Mouse (Mus musculus): ENCODE data around the gene Tnnc2. TPM values are rescaled to one million over a fixed set of nuclear protein-coding genes. Genes with fewer than 3 reads are reported as not detected.

Tnnc2 gene
- polyA plus RNA-seq, 1 experiment from 2014 or later, result 2.0 TPM

Other genes with a start within 250 kb of the Tnnc2 start
- gene Wfdc2, start 217.6 kb downstream of the Tnnc2 start, polyA plus RNA-seq (2015; fragmentation: Nextera tagmentation; extraction: Ambion mirVana), result 404 and 415 TPM in 2 replicates
- not detected in 2 replicates for gene Spint3, start 206.5 kb downstream of the Tnnc2 start, polyA plus RNA-seq (2015; fragmentation: Nextera tagmentation; extraction: Ambion mirVana)
- 0.77 and 0.95 TPM in 2 replicates for gene Wfdc6a, start 194.5 kb downstream of the Tnnc2 start, polyA plus RNA-seq (2015; fragmentation: Nextera tagmentation; extraction: Ambion mirVana)
- not detected in 2 replicates for gene Eppin, start 186.4 kb downstream of the Tnnc2 start, polyA plus RNA-seq (2015; fragmentation: Nextera tagmentation; extraction: Ambion mirVana)
- not detected in 2 replicates for gene Wfdc6b, start 166.4 kb downstream of the Tnnc2 start, polyA plus RNA-seq (2015; fragmentation: Nextera tagmentation; extraction: Ambion mirVana)
- not detected in 2 replicates for gene Wfdc8, start 166.3 kb downstream of the Tnnc2 start, polyA plus RNA-seq (2015; fragmentation: Nextera tagmentation; extraction: Ambion mirVana)
- gene Wfdc16, start 141.2 kb downstream of the Tnnc2 start, polyA plus RNA-seq (2015; fragmentation: Nextera tagmentation; extraction: Ambion mirVana), result not detected in 2 replicates
- not detected in 2 replicates for gene Wfdc10, start 123.9 kb downstream of the Tnnc2 start, polyA plus RNA-seq (2015; fragmentation: Nextera tagmentation; extraction: Ambion mirVana)
- gene Wfdc9, start 123.4 kb downstream of the Tnnc2 start, polyA plus RNA-seq (2015; fragmentation: Nextera tagmentation; extraction: Ambion mirVana), result not detected in 2 replicates
- gene Wfdc11, start 105.9 kb downstream of the Tnnc2 start, polyA plus RNA-seq (2015; fragmentation: Nextera tagmentation; extraction: Ambion mirVana), result not detected in 2 replicates
- 0.20 and 0.22 TPM in 2 replicates for gene Wfdc13, start 94.9 kb downstream of the Tnnc2 start, polyA plus RNA-seq (2015; fragmentation: Nextera tagmentation; extraction: Ambion mirVana)
- gene Spint4, start 81.5 kb downstream of the Tnnc2 start, polyA plus RNA-seq (2015; fragmentation: Nextera tagmentation; extraction: Ambion mirVana), result not detected in 2 replicates
- not detected in 2 replicates for gene Spint5, start 64.7 kb downstream of the Tnnc2 start, polyA plus RNA-seq (2015; fragmentation: Nextera tagmentation; extraction: Ambion mirVana)
- 1.9 and 2.3 TPM in 2 replicates for gene Wfdc3, start 34.0 kb downstream of the Tnnc2 start, polyA plus RNA-seq (2015; fragmentation: Nextera tagmentation; extraction: Ambion mirVana)
- gene Dnttip1, start 34.0 kb downstream of the Tnnc2 start, polyA plus RNA-seq (2015; fragmentation: Nextera tagmentation; extraction: Ambion mirVana), result 70.5 and 71.3 TPM in 2 replicates
- gene Ube2c, start 10.1 kb downstream of the Tnnc2 start, polyA plus RNA-seq (2015; fragmentation: Nextera tagmentation; extraction: Ambion mirVana), result 554 and 590 TPM in 2 replicates
- 24.4 and 27.0 TPM in 2 replicates for gene Snx21, start 5.9 kb upstream of the Tnnc2 start, polyA plus RNA-seq (2015; fragmentation: Nextera tagmentation; extraction: Ambion mirVana)
- gene Acot8, start 24.9 kb upstream of the Tnnc2 start, polyA plus RNA-seq (2015; fragmentation: Nextera tagmentation; extraction: Ambion mirVana), result 19.8 and 20.3 TPM in 2 replicates
- 6.7 and 8.4 TPM in 2 replicates for gene Zswim3, start 25.1 kb upstream of the Tnnc2 start, polyA plus RNA-seq (2015; fragmentation: Nextera tagmentation; extraction: Ambion mirVana)
- 15.8 and 16.8 TPM in 2 replicates for gene Zswim1, start 42.7 kb upstream of the Tnnc2 start, polyA plus RNA-seq (2015; fragmentation: Nextera tagmentation; extraction: Ambion mirVana)
- not detected in 2 replicates for gene Spata25, start 48.6 kb upstream of the Tnnc2 start, polyA plus RNA-seq (2015; fragmentation: Nextera tagmentation; extraction: Ambion mirVana)
- gene Ctsa, start 52.9 kb upstream of the Tnnc2 start, polyA plus RNA-seq (2015; fragmentation: Nextera tagmentation; extraction: Ambion mirVana), result 131 and 139 TPM in 2 replicates
- 6.6 and 7.5 TPM in 2 replicates for gene Neurl2, start 53.5 kb upstream of the Tnnc2 start, polyA plus RNA-seq (2015; fragmentation: Nextera tagmentation; extraction: Ambion mirVana)
- 149 and 169 TPM in 2 replicates for gene Pltp, start 77.7 kb upstream of the Tnnc2 start, polyA plus RNA-seq (2015; fragmentation: Nextera tagmentation; extraction: Ambion mirVana)
- gene Pcif1, start 99.3 kb upstream of the Tnnc2 start, polyA plus RNA-seq (2015; fragmentation: Nextera tagmentation; extraction: Ambion mirVana), result 74.4 and 75.2 TPM in 2 replicates
- 12.4 and 13.2 TPM in 2 replicates for gene Zfp335, start 131.8 kb upstream of the Tnnc2 start, polyA plus RNA-seq (2015; fragmentation: Nextera tagmentation; extraction: Ambion mirVana)
- gene Mmp9, start 160.8 kb upstream of the Tnnc2 start, polyA plus RNA-seq (2015; fragmentation: Nextera tagmentation; extraction: Ambion mirVana), result 0.59 and 1.4 TPM in 2 replicates
- 0.68 and 1.1 TPM in 2 replicates for gene Slc12a5, start 180.8 kb upstream of the Tnnc2 start, polyA plus RNA-seq (2015; fragmentation: Nextera tagmentation; extraction: Ambion mirVana)